Mouse (Mus musculus) lung, postnatal 0 days (tissue): ENCODE data around the gene Lmx1a.

ENCODE experiments used
- CTCF ChIP-seq: IDR thresholded peaks from 2 replicates; pipeline ENCODE4 v1.5.1; 2016; ENCODE audit warnings: antibody characterized with exemption, mild to moderate bottlenecking
- EP300 ChIP-seq: IDR thresholded peaks from 2 replicates; pipeline ENCODE4 v1.6.1; 2016; ENCODE audit warnings: antibody characterized with exemption, mild to moderate bottlenecking, control low read depth

- TF ChIP-seq CTCF (no peak), EP300 (no peak)
Measured at GRCm38 (mm10) chr1:167803351-167803981, 114.4 kb downstream of the Lmx1a start.
